Mouse (Mus musculus) c-Kit-positive CD71-positive TER-119-positive erythroid progenitor cells, embryonic 14.5 days (primary cell): ENCODE data around the gene Usf1.

ENCODE experiments used
- DNase-seq: peaks from one replicate; pipeline ENCODE4 v3.0.0-alpha.2; 2013; ENCODE audit warnings: low spot score

The Usf1 gene

GRCm38 (mm10) chr1:171418660-171419059, 7.5 kb downstream of the Usf1 start, which contains the start of gene Tstd1:
Gene Tstd1, plus strand, starts transcription at chr1:171418872.
- no peak for DNase-seq

- DNase-seq = no peak
Measured at GRCm38 (mm10) chr1:171419291-171419882, 8.3 kb downstream of the Usf1 start.

- DNase-seq = no peak
Measured at GRCm38 (mm10) chr1:171419905-171420304, 8.8 kb downstream of the Usf1 start.

GRCm38 (mm10) chr1:171422504-171423095, 11.5 kb downstream of the Usf1 start:
- DNase-seq = no peak

GRCm38 (mm10) chr1:171424638-171425037, 13.5 kb downstream of the Usf1 start:
- DNase-seq = no peak

- DNase-seq = no peak
Measured at GRCm38 (mm10) chr1:171425126-171425525, 14.0 kb downstream of the Usf1 start.

GRCm38 (mm10) chr1:171432158-171432557, 21.0 kb downstream of the Usf1 start:
- DNase-seq = no peak

GRCm38 (mm10) chr1:171435288-171435814, 24.2 kb downstream of the Usf1 start:
- no peak for DNase-seq

- DNase-seq = no peak
Measured at GRCm38 (mm10) chr1:171435974-171436373, 24.9 kb downstream of the Usf1 start.

GRCm38 (mm10) chr1:171437264-171438013, 26.3 kb downstream of the Usf1 start, which contains the start of gene F11r:
Gene F11r, plus strand, starts transcription at chr1:171437535.
- peak; percentile 41 for DNase-seq

- no peak for DNase-seq
Measured at GRCm38 (mm10) chr1:171438014-171438670, 27.0 kb downstream of the Usf1 start.

GRCm38 (mm10) chr1:171439072-171439471, 28.0 kb downstream of the Usf1 start:
- no peak for DNase-seq

- DNase-seq = no peak
Measured at GRCm38 (mm10) chr1:171440025-171440725, 29.1 kb downstream of the Usf1 start.

GRCm38 (mm10) chr1:171441466-171442412, 30.6 kb downstream of the Usf1 start:
- no peak for DNase-seq

GRCm38 (mm10) chr1:171442413-171442760, 31.3 kb downstream of the Usf1 start:
- no peak for DNase-seq

- no peak for DNase-seq
Measured at GRCm38 (mm10) chr1:171445050-171445449, 33.9 kb downstream of the Usf1 start.

GRCm38 (mm10) chr1:171446854-171447253, 35.7 kb downstream of the Usf1 start:
- DNase-seq = no peak

- DNase-seq = no peak
Measured at GRCm38 (mm10) chr1:171447692-171448091, 36.6 kb downstream of the Usf1 start.

- no peak for DNase-seq
Measured at GRCm38 (mm10) chr1:171450062-171450461, 38.9 kb downstream of the Usf1 start.

- no peak for DNase-seq
Measured at GRCm38 (mm10) chr1:171451001-171451400, 39.9 kb downstream of the Usf1 start.

GRCm38 (mm10) chr1:171452522-171452921, 41.4 kb downstream of the Usf1 start:
- no peak for DNase-seq
